Mouse (Mus musculus): Measurements from ENCODE around the gene Nwd1. TPM values are rescaled to one million over a fixed set of nuclear protein-coding genes. Genes with fewer than 3 reads are reported as not detected.

Gene Nwd1
- polyA plus RNA-seq, 1 experiment from 2014 or later = not detected

- ATAC-seq (ENCODE audit: insufficient number of reproducible peaks, insufficient read depth, low FRiP score, low TSS enrichment, low read depth) = no peak
- Histone ChIP-seq H3K4me3 (replicated peaks) (no peak overlapping the region), H3K9ac (replicated peaks) (no peak overlapping the region), H3K4me1 (replicated peaks) (no peaks in the 10 kb centered on the region), H3K9me3 (no peaks in the 10 kb centered on the region), H3K27me3 (no peaks in the 10 kb centered on the region), H3K4me2 (no peak overlapping the region), H3K27ac (no peak overlapping the region), H3K36me3 (peaks cover 96% of the 10 kb centered on the region)
- WGBS = 81% methylated on average over 3 of the region's 3 CpGs
These were observed 104.6 kb downstream of the Nwd1 start for GRCm38 (mm10) chr8:72751126-72751525.

DNA sequence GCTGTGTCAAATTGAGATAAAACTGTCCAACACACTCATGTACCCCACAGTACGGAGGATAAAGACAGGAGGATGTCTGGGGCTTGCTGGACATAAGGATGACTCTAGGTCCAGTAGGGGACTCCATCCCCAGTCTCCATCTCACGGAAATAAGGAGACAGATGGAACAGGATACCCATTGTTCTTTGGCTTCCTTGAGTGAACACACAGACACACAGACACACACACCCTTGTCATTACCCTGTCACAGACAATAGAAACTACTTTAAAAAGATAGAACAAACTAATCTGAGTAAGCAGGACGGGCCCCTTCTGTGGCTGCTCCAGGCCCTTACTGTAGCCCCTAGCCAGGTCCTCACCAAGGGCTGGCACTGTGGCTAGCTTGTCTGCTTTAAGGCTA is 105.8 kb downstream of the Nwd1 start:
- ATAC-seq (ENCODE audit: insufficient number of reproducible peaks, insufficient read depth, low FRiP score, low TSS enrichment, low read depth) = no peak
- Histone ChIP-seq H3K4me3 (replicated peaks) (no peak overlapping the region), H3K27ac (no peak overlapping the region), H3K36me3 (peaks cover 96% of the 10 kb centered on the region), H3K9me3 (no peaks in the 10 kb centered on the region), H3K4me2 (no peak overlapping the region), H3K9ac (replicated peaks) (no peak overlapping the region), H3K4me1 (replicated peaks) (no peaks in the 10 kb centered on the region), H3K27me3 (no peaks in the 10 kb centered on the region)
- 89% methylated on average over 3 of the region's 3 CpGs for WGBS

- Histone ChIP-seq H3K9ac (replicated peaks) (no peak overlapping the region), H3K27ac (no peak overlapping the region), H3K4me1 (replicated peaks) (no peaks in the 10 kb centered on the region), H3K36me3 (peaks cover 95% of the 10 kb centered on the region), H3K9me3 (no peaks in the 10 kb centered on the region), H3K4me2 (no peak overlapping the region), H3K27me3 (no peaks in the 10 kb centered on the region), H3K4me3 (replicated peaks) (no peak overlapping the region)
- 94% methylated on average over 9 of the region's 9 CpGs for WGBS
- ATAC-seq (ENCODE audit: insufficient number of reproducible peaks, insufficient read depth, low FRiP score, low TSS enrichment, low read depth) = no peak
These were observed 106.7 kb downstream of the Nwd1 start for GRCm38 (mm10) chr8:72753165-72753564.

GRCm38 (mm10) chr8:72753781-72754180 is 107.3 kb downstream of the Nwd1 start:
- no peaks in the 10 kb centered on the region for H3K27me3 ChIP-seq
- no peak overlapping the region for H3K27ac ChIP-seq
- no peaks in the 10 kb centered on the region for H3K4me1 ChIP-seq (replicated peaks)
- H3K9ac ChIP-seq (replicated peaks) = no peak overlapping the region
- no peak for ATAC-seq (ENCODE audit: insufficient number of reproducible peaks, insufficient read depth, low FRiP score, low TSS enrichment, low read depth)
- no peak overlapping the region for H3K4me3 ChIP-seq (replicated peaks)
- H3K36me3 ChIP-seq = peaks cover 95% of the 10 kb centered on the region
- no peak overlapping the region for H3K4me2 ChIP-seq
- H3K9me3 ChIP-seq = no peaks in the 10 kb centered on the region
- 90% methylated on average over 2 of the region's 2 CpGs for WGBS

DNA sequence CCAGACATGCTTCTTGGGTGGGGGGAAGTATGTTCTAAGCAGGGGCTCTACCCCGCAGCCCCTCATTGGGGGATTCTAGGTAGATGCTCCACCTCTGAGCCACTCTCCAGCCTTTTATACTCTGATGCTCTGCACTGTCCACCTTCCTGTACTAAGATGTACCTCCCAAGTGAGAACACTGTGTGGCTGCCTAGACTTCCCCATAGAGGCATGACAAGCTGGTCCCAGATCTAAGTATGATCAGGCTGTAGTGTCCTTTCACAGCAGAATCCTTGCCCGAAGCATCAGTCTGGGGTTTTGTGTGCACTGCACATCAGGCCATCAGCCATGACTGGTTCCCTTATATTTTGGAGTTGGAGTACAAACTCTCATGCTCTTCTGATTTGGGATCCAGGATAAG is 109.5 kb downstream of the Nwd1 start:
- ATAC-seq (ENCODE audit: insufficient number of reproducible peaks, insufficient read depth, low FRiP score, low TSS enrichment, low read depth) = no peak
- peaks cover 84% of the 10 kb centered on the region for H3K36me3 ChIP-seq
- H3K27ac ChIP-seq = no peak overlapping the region
- no peak overlapping the region for H3K9ac ChIP-seq (replicated peaks)
- no peaks in the 10 kb centered on the region for H3K9me3 ChIP-seq
- no peak overlapping the region for H3K4me2 ChIP-seq
- no peaks in the 10 kb centered on the region for H3K27me3 ChIP-seq
- H3K4me1 ChIP-seq (replicated peaks) = no peaks in the 10 kb centered on the region
- no peak overlapping the region for H3K4me3 ChIP-seq (replicated peaks)
- 98% methylated on average over 2 of the region's 2 CpGs for WGBS

DNA sequence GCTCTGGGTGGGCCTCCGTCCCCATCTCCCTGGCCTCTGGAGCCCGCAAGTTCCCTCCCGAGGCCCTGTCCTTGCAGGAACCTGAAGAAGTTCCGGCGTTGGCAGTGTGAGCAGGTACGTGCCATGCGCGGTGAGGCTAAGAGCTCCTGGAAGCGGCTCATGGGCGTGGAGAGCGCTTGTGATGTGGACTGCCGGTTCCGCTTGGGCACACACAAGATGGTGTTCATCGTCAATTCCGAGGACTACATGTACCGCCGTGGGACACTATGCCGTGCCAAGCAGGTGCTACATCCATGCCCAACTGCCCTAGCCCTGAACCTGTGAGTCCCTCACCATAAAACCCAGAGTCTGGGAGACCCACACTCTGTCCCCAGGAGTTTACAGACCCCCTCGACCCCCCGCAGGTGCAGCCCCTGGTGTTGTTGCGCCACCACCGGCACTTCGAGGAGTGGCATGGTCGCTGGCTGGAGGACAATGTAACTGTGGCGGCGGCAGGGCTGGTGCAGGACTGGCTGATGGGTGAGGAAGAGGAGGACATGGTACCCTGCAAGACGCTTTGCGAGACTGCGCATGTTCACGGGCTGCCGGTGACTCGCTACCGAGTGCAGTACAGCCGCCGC is 110.4 kb downstream of the Nwd1 start:
- peaks cover 75% of the 10 kb centered on the region for H3K36me3 ChIP-seq
- H3K27me3 ChIP-seq = no peaks in the 10 kb centered on the region
- no peak overlapping the region for H3K27ac ChIP-seq
- WGBS = 96% methylated on average over 35 of the region's 35 CpGs
- no peak overlapping the region for H3K4me3 ChIP-seq (replicated peaks)
- no peak for ATAC-seq (ENCODE audit: insufficient number of reproducible peaks, insufficient read depth, low FRiP score, low TSS enrichment, low read depth)
- H3K9me3 ChIP-seq = no peaks in the 10 kb centered on the region
- H3K4me2 ChIP-seq = no peak overlapping the region
- H3K9ac ChIP-seq (replicated peaks) = no peak overlapping the region
- H3K4me1 ChIP-seq (replicated peaks) = no peaks in the 10 kb centered on the region

DNA sequence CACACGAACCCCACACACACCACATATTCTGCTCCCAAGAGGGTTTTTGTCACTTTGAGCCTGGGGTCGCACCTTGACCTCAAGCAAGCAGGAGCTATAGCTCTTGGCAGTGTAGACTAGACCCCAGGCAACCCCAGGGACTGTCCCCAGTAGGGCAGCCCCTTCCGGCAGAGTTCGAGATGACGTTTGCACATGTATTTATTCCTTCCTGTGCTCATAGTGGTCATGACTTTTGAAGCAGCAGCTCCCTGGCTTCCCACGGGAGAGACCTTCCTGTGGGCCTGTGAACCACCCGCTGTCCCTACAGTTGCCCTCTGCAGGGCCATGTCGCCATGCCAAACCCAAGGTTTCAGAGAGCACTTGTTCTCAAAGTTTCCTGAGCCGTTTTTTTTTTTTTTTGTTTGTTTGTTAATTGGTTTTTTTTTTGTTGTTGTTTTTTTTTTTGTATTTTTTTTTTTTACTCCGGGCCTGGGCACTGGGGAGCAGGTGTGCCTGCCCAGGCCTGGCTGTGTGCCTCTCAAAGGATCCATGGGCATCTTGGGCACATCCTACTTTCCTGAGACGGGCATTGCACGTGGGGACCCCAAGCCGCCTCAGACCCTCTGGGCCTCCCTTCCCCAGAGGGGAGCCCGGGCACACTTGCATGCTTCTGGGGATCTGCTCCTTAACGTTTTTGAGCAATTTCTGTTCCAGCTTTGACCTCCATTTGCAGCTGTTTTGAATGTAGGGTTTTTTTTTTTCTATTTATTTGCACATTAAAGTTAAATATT is 111.1 kb downstream of the Nwd1 start:
- WGBS = 91% methylated on average over 15 of the region's 15 CpGs
- no peak overlapping the region for H3K27ac ChIP-seq
- no peak overlapping the region for H3K9ac ChIP-seq (replicated peaks)
- H3K4me1 ChIP-seq (replicated peaks) = no peaks in the 10 kb centered on the region
- no peaks in the 10 kb centered on the region for H3K9me3 ChIP-seq
- H3K4me2 ChIP-seq = no peak overlapping the region
- H3K4me3 ChIP-seq (replicated peaks) = no peak overlapping the region
- ATAC-seq (ENCODE audit: insufficient number of reproducible peaks, insufficient read depth, low FRiP score, low TSS enrichment, low read depth) = no peak
- H3K36me3 ChIP-seq = peaks cover 68% of the 10 kb centered on the region
- no peaks in the 10 kb centered on the region for H3K27me3 ChIP-seq

GRCm38 (mm10) chr8:72758310-72758709 is 111.8 kb downstream of the Nwd1 start:
- Histone ChIP-seq H3K4me3 (replicated peaks) (no peak overlapping the region), H3K27me3 (no peaks in the 10 kb centered on the region), H3K36me3 (peaks cover 61% of the 10 kb centered on the region), H3K27ac (no peak overlapping the region), H3K9me3 (no peaks in the 10 kb centered on the region), H3K9ac (replicated peaks) (no peak overlapping the region), H3K4me1 (replicated peaks) (no peaks in the 10 kb centered on the region), H3K4me2 (no peak overlapping the region)
- no peak for ATAC-seq (ENCODE audit: insufficient number of reproducible peaks, insufficient read depth, low FRiP score, low TSS enrichment, low read depth)

GRCm38 (mm10) chr8:72760216-72760615 is 113.7 kb downstream of the Nwd1 start:
- H3K9me3 ChIP-seq = no peaks in the 10 kb centered on the region
- WGBS = 85% methylated on average over 3 of the region's 3 CpGs
- ATAC-seq (ENCODE audit: insufficient number of reproducible peaks, insufficient read depth, low FRiP score, low TSS enrichment, low read depth) = no peak

DNA sequence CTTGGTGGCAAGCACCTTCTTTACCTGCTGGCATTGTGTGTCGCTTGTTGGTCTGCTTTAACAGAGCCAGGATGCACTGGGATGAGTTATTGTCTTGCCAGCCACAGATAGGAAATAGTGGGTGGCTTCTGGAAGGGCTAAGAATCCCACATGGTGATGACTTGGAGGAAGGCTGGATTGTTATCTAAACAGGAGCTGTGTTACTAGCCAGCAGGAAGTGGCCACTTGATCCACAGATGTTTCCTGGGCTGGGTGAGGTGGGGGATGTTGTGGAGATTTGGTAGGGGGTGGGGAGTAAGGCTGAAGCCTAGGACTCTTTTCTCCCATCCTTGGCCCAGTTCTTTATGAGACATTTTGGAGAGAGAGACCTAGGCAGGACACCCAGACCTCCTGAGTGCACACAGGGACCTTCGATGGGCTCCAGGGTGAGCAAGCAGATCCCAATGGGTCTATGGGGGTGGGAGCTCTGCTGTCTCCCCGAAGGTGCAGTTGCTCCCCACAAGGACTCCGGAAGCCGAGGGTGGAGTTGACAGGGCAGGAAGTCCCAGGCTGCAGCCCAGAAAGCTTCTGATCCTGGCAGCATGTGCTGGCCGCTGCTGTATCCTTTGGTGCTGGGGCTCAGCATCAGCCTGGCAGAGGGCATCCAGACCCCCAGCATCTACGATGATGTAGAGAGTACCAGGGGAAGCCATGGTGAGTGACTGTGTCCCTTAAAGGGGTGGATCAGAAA is 115.0 kb downstream of the Nwd1 start, which contains the start of gene F2rl3:
TSS of gene F2rl3 (plus strand) at position 559 of the 730 bp plus-strand sequence.
- Histone ChIP-seq H3K27me3 (no peaks in the 10 kb centered on the region), H3K4me2 (no peak within 1 kb of the TSS), H3K36me3 (peaks cover 33% of the 10 kb centered on the region), H3K4me1 (replicated peaks) (no peaks in the 10 kb centered on the region; the same call in 1 of the 2 replicates), H3K27ac (no peak within 1 kb of the TSS), H3K4me3 (replicated peaks) (no peak within 1 kb of the TSS), H3K9me3 (no peaks in the 10 kb centered on the region), H3K9ac (replicated peaks) (no peak within 1 kb of the TSS)
- whole genome bisulfite sequencing = 82% methylated on average over 7 of the region's 7 CpGs
- ATAC-seq (ENCODE audit: insufficient number of reproducible peaks, insufficient read depth, low FRiP score, low TSS enrichment, low read depth) = no peak

More at GRCm38 (mm10) chr8:72760216-72760615, 113.7 kb downstream of the Nwd1 start:
- H3K27me3 ChIP-seq = no peaks in the 10 kb centered on the region
- peaks cover 46% of the 10 kb centered on the region for H3K36me3 ChIP-seq
- no peak overlapping the region for H3K9ac ChIP-seq (replicated peaks)
- H3K27ac ChIP-seq = no peak overlapping the region
- H3K4me2 ChIP-seq = no peak overlapping the region
- no peaks in the 10 kb centered on the region for H3K4me1 ChIP-seq (replicated peaks)
- no peak overlapping the region for H3K4me3 ChIP-seq (replicated peaks)

DNA sequence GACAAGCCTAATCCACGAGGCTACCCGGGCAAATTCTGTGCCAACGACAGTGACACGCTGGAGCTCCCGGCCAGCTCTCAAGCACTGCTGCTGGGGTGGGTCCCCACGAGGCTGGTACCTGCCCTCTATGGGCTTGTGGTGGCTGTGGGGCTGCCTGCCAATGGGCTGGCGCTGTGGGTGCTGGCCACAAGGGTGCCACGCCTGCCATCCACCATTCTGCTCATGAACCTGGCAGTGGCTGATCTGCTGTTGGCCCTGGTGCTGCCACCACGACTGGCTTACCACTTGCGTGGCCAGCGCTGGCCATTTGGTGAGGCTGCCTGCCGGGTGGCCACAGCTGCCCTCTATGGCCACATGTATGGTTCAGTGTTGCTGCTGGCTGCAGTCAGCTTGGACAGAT is 115.8 kb downstream of the Nwd1 start:
- ATAC-seq (ENCODE audit: insufficient number of reproducible peaks, insufficient read depth, low FRiP score, low TSS enrichment, low read depth) = no peak
- WGBS = 88% methylated on average over 12 of the region's 12 CpGs
- Histone ChIP-seq H3K4me3 (replicated peaks) (no peak overlapping the region), H3K4me2 (no peak overlapping the region), H3K36me3 (peaks cover 25% of the 10 kb centered on the region), H3K9me3 (no peaks in the 10 kb centered on the region), H3K9ac (replicated peaks) (no peak overlapping the region), H3K27me3 (no peaks in the 10 kb centered on the region), H3K4me1 (replicated peaks) (no peaks in the 10 kb centered on the region; the same call in 1 of the 2 replicates), H3K27ac (no peak overlapping the region)

Data from limb, embryonic 12.5 days (tissue).